Mouse (Mus musculus): Measurements from ENCODE around the gene Wdr53. TPM values are rescaled to one million over a fixed set of nuclear protein-coding genes. Genes with fewer than 3 reads are reported as not detected.

Gene Wdr53
- polyA plus RNA-seq (2012; rRNA removed) = 13.8 and 20.1 TPM in 2 replicates

GRCm38 (mm10) chr16:32246952-32247370, at the start of gene Wdr53, which contains the start of gene Fbxo45:
Gene Wdr53, plus strand, starts transcription at chr16:32247227.
Gene Fbxo45, minus strand, starts transcription at chr16:32247158.

GRCm38 (mm10) chr16:32271291-32271690, 24.3 kb downstream of the Wdr53 start, which contains the start of gene Smco1:
Gene Smco1, plus strand, starts transcription at chr16:32271468.

GRCm38 (mm10) chr16:32277308-32278256, 30.6 kb downstream of the Wdr53 start, which contains the start of gene Rnf168:
Gene Rnf168, plus strand, starts transcription at chr16:32277459.

Other genes starting within 250 kb of the Wdr53 start
- 17.0 and 22.6 TPM in 2 replicates for gene Senp5, start 243.9 kb upstream of the Wdr53 start, polyA plus RNA-seq (2012; rRNA removed)
- 28.7 and 33.2 TPM in 2 replicates for gene Pak2, start 167.9 kb upstream of the Wdr53 start, polyA plus RNA-seq (2012; rRNA removed)
- 67.3 and 89.2 TPM in 2 replicates for gene Pigx, start 147.5 kb upstream of the Wdr53 start, polyA plus RNA-seq (2012; rRNA removed)
- gene Cep19, start 147.4 kb upstream of the Wdr53 start, polyA plus RNA-seq (2012; rRNA removed) = 22.9 and 23.2 TPM in 2 replicates
- gene Nrros, start 81.6 kb upstream of the Wdr53 start, polyA plus RNA-seq (2012; rRNA removed) = 5.6 and 6.2 TPM in 2 replicates
- gene Bex6, start 67.4 kb upstream of the Wdr53 start, polyA plus RNA-seq (2012; rRNA removed) = 0.17 TPM in 1 of 2 replicates, not detected in the other
- gene Fbxo45, start 69 bp upstream of the Wdr53 start, polyA plus RNA-seq (2012; rRNA removed) = 19.1 and 20.0 TPM in 2 replicates
- gene Smco1, start 24.2 kb downstream of the Wdr53 start, polyA plus RNA-seq (2012; rRNA removed) = not detected in 2 replicates
- 25.1 and 35.4 TPM in 2 replicates for gene Rnf168, start 30.2 kb downstream of the Wdr53 start, polyA plus RNA-seq (2012; rRNA removed)
- 17.5 and 29.2 TPM in 2 replicates for gene Ubxn7, start 85.0 kb downstream of the Wdr53 start, polyA plus RNA-seq (2012; rRNA removed)
- 0.29 TPM in 1 of 2 replicates, not detected in the other for gene Tm4sf19, start 153.3 kb downstream of the Wdr53 start, polyA plus RNA-seq (2012; rRNA removed)
- 15.7 and 21.7 TPM in 2 replicates for gene Tctex1d2, start 172.5 kb downstream of the Wdr53 start, polyA plus RNA-seq (2012; rRNA removed)
- gene Pcyt1a, start 183.7 kb downstream of the Wdr53 start, polyA plus RNA-seq (2012; rRNA removed) = 26.1 and 36.6 TPM in 2 replicates
- 0.07 and 0.15 TPM in 2 replicates for gene Slc51a, start 240.7 kb downstream of the Wdr53 start, polyA plus RNA-seq (2012; rRNA removed)
- not detected in 2 replicates for gene Zdhhc19, start 249.0 kb downstream of the Wdr53 start, polyA plus RNA-seq (2012; rRNA removed)